Mouse (Mus musculus) liver, embryonic 15.5 days (tissue): ENCODE results near the gene Lyl1. TPM values are rescaled to one million over a fixed set of nuclear protein-coding genes. Genes with fewer than 3 reads are reported as not detected.

Experiments used
- ATAC-seq: fragments of 200-750 bp; cut with Nextera tagmentation; 2 replicates; pipeline ENCODE4 v1.8.0; 2017; ENCODE audit warnings: moderate number of reproducible peaks, mild to moderate bottlenecking, moderate library complexity; ENCODE audit not compliant: insufficient read depth
- H3K27ac ChIP-seq: fragments of 300-500 bp; sonication (generic); replicated peaks from 2 replicates; pipeline ENCODE4 v1.5.1; 2015; ENCODE audit warnings: mild to moderate bottlenecking, inconsistent platforms
- H3K27me3 ChIP-seq: fragments of 300-500 bp; sonication (generic); 2 replicates; pipeline ENCODE4 v1.6.1; 2015; ENCODE audit warnings: mild to moderate bottlenecking, inconsistent platforms
- H3K36me3 ChIP-seq: fragments of 300-500 bp; sonication (generic); replicated peaks from 2 replicates; pipeline ENCODE4 v1.6.1; 2015; ENCODE audit warnings: moderate library complexity, mild to moderate bottlenecking, inconsistent platforms
- H3K4me1 ChIP-seq: fragments of 300-500 bp; sonication (generic); replicated peaks from 2 replicates; pipeline ENCODE4 v1.6.1; 2015; ENCODE audit warnings: inconsistent platforms
- H3K4me2 ChIP-seq: fragments of 300-500 bp; sonication (generic); 2 replicates; pipeline ENCODE4 v1.6.1; 2015; ENCODE audit warnings: moderate library complexity, mild to moderate bottlenecking, inconsistent platforms
- H3K4me3 ChIP-seq: fragments of 300-500 bp; sonication (generic); replicated peaks from 2 replicates; pipeline ENCODE4 v1.5.1; 2015; ENCODE audit warnings: mild to moderate bottlenecking, inconsistent platforms
- H3K9ac ChIP-seq: fragments of 300-500 bp; sonication (generic); 2 replicates; pipeline ENCODE4 v1.6.1; 2015; ENCODE audit warnings: moderate library complexity, mild to moderate bottlenecking, inconsistent platforms
- H3K9me3 ChIP-seq: fragments of 300-500 bp; sonication (generic); replicated peaks from 2 replicates; pipeline ENCODE4 v1.6.1; 2016; ENCODE audit warnings: inconsistent platforms
- WGBS: fragments of 180-500 bp; shearing (Covaris S2); methylation state at CpG from one replicate; pipeline ENCODE4 v1.1.7; 2015; ENCODE audit warnings: mixed read lengths; ENCODE audit not compliant: insufficient replicate concordance; 5-methylcytosine and 5-hydroxymethylcytosine counted together
- polyA plus RNA-seq: library from polyadenylated mRNA; unstranded; fragments of >200 nt; fragmentation: Nextera tagmentation; extraction: Ambion mirVana; gene quantifications from 2 replicates; pipeline ENCODE4 v1.2.1, GENCODE M21; 2015

The Lyl1 gene
- polyA plus RNA-seq, 1 experiment from 2014 or later = 55.3 TPM

DNA sequence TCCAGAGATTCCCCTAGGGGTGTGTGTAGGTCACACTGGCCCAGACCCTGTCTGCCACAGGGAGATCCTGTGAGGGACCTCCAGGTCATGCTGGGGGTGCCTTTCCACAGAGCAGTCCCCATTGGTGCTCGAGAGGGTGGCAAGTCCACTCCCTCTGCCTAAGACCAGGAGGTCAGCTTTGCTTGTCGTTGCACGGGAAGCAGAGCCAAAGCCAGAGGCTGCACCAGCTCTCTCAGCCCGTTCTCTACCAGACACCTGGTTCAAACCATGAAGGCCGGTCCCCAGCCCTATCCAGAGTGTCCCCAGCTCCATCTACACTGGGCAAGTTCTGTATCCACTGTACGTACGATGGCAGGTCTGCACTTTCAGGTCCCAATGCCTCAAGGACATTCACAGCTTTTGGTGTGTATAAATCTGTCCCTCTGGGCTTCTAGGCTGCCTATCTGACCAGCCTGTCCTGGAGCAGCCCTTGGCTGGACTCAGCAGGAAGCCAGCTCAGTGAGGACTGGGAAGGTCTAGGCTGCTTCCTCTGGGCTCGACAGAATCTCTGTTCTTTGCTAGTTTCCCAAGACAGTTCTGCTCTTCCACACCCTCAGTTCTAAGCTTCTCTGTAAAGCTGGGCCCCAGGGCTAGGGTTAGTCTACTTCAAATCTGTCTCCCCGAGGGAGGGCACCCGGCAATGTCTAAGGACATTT, 24.1 kb downstream of the Lyl1 start:
- Histone ChIP-seq H3K4me1 (peaks cover 99% of the 10 kb centered on the region), H3K4me2 (peak overlapping the region; percentile 90)

DNA sequence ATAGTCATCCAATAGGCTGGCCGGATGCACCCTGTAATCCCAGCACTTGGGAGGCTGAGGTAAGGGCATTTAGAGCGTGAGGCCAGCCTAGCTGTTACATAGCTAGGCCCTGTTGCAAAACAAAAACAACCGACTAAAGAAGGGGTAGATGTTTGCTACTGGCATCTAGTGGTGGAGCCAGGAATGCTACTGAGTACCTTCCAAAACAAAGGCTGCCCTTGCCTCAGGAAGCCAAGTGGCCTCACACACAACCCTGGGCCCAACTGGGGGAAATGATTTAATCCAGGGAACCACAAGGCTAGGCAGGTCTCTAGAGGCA, 24.6 kb downstream of the Lyl1 start:
- WGBS = 16% methylated on average over 3 of the region's 3 CpGs

More for the DNA sequence above, 24.1 kb downstream of the Lyl1 start:
- H3K9me3 ChIP-seq = no peaks in the 10 kb centered on the region
- peak overlapping the region; percentile 62 for H3K9ac ChIP-seq
- WGBS = 55% methylated on average over 10 of the region's 10 CpGs
- peak overlapping the region; percentile 98 for H3K27ac ChIP-seq
- ATAC-seq = no peak
- no peaks in the 10 kb centered on the region for H3K27me3 ChIP-seq
- peaks cover 22% of the 10 kb centered on the region for H3K36me3 ChIP-seq
- H3K4me3 ChIP-seq = peak overlapping the region; percentile 61

GRCm38 (mm10) chr8:84728474-84728873, 27.2 kb downstream of the Lyl1 start:
- H3K27me3 ChIP-seq = no peaks in the 10 kb centered on the region; the same call in 1 of the 2 replicates
- 74% methylated on average over 3 of the region's 3 CpGs for WGBS
- H3K4me1 ChIP-seq = peaks cover 100% of the 10 kb centered on the region
- no peaks in the 10 kb centered on the region for H3K9me3 ChIP-seq
- ATAC-seq = no peak
- no peak overlapping the region for H3K4me3 ChIP-seq
- peak overlapping the region; percentile 98 for H3K27ac ChIP-seq
- peak overlapping the region; percentile 15; the same call in 1 of the 2 replicates for H3K9ac ChIP-seq
- H3K4me2 ChIP-seq = 0 out of 2 replicates have a peak overlapping the region, but pooled peaks have one; percentile 6
- H3K36me3 ChIP-seq = peaks cover 17% of the 10 kb centered on the region

More for the DNA sequence above, 24.6 kb downstream of the Lyl1 start:
- Histone ChIP-seq H3K9me3 (no peaks in the 10 kb centered on the region), H3K4me3 (peak overlapping the region; percentile 61), H3K36me3 (peaks cover 17% of the 10 kb centered on the region), H3K27ac (peak overlapping the region; percentile 98), H3K27me3 (no peaks in the 10 kb centered on the region), H3K4me1 (peaks cover 100% of the 10 kb centered on the region), H3K4me2 (peak overlapping the region; percentile 90), H3K9ac (peak overlapping the region; percentile 62; the same call in 1 of the 2 replicates)
- ATAC-seq = no peak

DNA sequence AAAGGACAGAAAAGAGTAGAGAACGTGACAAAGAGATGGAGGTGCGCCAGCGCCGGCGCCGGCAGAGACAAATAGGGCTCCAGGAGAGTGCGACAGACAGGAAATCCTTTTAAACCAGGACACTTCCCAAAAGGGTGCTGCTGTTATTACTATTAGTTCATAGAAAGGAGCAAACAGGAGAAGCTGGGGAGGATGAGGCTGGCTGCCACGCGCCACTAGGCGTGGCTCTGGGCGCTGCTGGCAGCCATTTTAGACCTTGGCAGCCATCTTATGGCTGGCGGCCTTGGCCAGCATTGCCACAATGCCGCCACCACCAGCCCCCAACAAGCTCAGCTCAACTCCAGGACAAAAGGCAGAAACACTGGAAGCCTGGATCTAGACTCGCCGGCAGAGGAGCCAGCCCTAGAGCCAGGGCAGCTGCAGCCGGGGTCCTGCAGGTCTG, 28.7 kb downstream of the Lyl1 start:
- H3K9me3 ChIP-seq = no peaks in the 10 kb centered on the region
- H3K27me3 ChIP-seq = peaks cover 10% of the 10 kb centered on the region
- peaks cover 17% of the 10 kb centered on the region for H3K36me3 ChIP-seq
- ATAC-seq = no peak
- H3K4me1 ChIP-seq = peaks cover 99% of the 10 kb centered on the region
- peak overlapping the region; percentile 46; the same call in 1 of the 2 replicates for H3K4me3 ChIP-seq
- peak overlapping the region; percentile 98 for H3K27ac ChIP-seq
- H3K4me2 ChIP-seq = peak overlapping the region; percentile 79
- 80% methylated on average over 16 of the region's 16 CpGs for WGBS
- peak overlapping the region; percentile 66 for H3K9ac ChIP-seq

- H3K27ac ChIP-seq = peak overlapping the region; percentile 98
- peaks cover 17% of the 10 kb centered on the region for H3K36me3 ChIP-seq
- peaks cover 11% of the 10 kb centered on the region for H3K27me3 ChIP-seq
- peak; percentile 92 for ATAC-seq
- WGBS = 16% methylated on average over 9 of the region's 9 CpGs
- H3K4me2 ChIP-seq = peak overlapping the region; percentile 79
- no peaks in the 10 kb centered on the region for H3K9me3 ChIP-seq
- peaks cover 96% of the 10 kb centered on the region for H3K4me1 ChIP-seq
- peak overlapping the region; percentile 46 for H3K4me3 ChIP-seq
- peak overlapping the region; percentile 66 for H3K9ac ChIP-seq
These were observed 29.5 kb downstream of the Lyl1 start for GRCm38 (mm10) chr8:84730541-84731370.

- Histone ChIP-seq H3K4me3 (peak overlapping the region; percentile 46), H3K27ac (peak overlapping the region; percentile 98), H3K4me2 (peak overlapping the region; percentile 79), H3K36me3 (peaks cover 11% of the 10 kb centered on the region), H3K4me1 (peaks cover 93% of the 10 kb centered on the region), H3K27me3 (peaks cover 19% of the 10 kb centered on the region), H3K9ac (peak overlapping the region; percentile 66), H3K9me3 (no peaks in the 10 kb centered on the region)
- ATAC-seq = no peak
- WGBS = 44% methylated on average over 11 of the region's 11 CpGs
These were observed 30.3 kb downstream of the Lyl1 start for GRCm38 (mm10) chr8:84731371-84732177.

DNA sequence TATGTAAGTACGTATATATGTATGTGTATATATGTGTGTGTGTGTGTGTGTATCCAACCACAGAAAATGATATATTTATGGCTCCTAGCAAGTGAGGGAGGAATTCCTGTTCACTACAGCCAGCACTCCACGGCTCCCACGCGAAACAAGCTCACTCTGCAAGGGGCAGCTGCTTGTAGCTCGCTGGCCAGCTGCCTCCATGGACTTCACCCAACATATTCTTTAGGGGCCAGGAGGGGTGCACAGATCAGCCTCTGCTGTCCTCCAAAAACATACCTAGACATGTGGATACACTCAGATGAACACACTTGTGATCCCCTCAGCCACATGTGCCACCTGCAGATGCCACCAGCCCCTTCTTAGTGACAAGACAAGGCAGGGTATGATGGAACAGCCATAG, 31.3 kb downstream of the Lyl1 start:
- no peaks in the 10 kb centered on the region for H3K9me3 ChIP-seq
- H3K9ac ChIP-seq = 0 out of 2 replicates have a peak overlapping the region, but pooled peaks have one; percentile 66
- H3K4me3 ChIP-seq = no peak overlapping the region
- H3K4me2 ChIP-seq = no peak overlapping the region
- peak overlapping the region; percentile 98 for H3K27ac ChIP-seq
- peaks cover 89% of the 10 kb centered on the region for H3K4me1 ChIP-seq
- H3K36me3 ChIP-seq = peaks cover 1% of the 10 kb centered on the region; the same call in 1 of the 2 replicates
- WGBS = 72% methylated on average over 5 of the region's 5 CpGs
- peaks cover 23% of the 10 kb centered on the region for H3K27me3 ChIP-seq
- no peak for ATAC-seq

DNA sequence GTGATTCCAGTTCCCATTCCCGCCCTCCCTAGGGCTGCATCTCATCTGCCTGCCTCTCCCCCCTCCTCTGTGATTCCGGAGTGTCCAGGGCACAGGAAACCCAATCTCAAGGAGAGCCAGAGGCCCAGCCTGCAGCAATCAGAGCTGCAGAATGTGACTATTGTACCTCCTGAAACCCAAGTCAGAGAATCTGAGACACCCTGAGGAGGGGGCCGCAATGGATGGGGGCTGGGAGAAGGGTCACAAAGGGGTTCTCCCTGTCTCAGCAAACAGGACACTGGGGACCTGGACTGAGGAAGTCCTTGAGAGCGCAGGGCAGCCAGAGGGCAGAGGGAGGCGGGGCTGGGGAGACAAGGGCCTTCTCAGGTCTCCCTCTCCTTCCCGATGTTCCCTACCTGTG, 31.7 kb downstream of the Lyl1 start:
- Histone ChIP-seq H3K36me3 (no peaks in the 10 kb centered on the region), H3K9me3 (no peaks in the 10 kb centered on the region), H3K4me2 (no peak overlapping the region), H3K9ac (no peak overlapping the region), H3K27ac (peak overlapping the region; percentile 98), H3K27me3 (peaks cover 23% of the 10 kb centered on the region), H3K4me3 (no peak overlapping the region), H3K4me1 (peaks cover 89% of the 10 kb centered on the region)
- WGBS = 68% methylated on average over 6 of the region's 6 CpGs
- ATAC-seq = no peak

- peak overlapping the region; percentile 34 for H3K27ac ChIP-seq
- H3K36me3 ChIP-seq = no peaks in the 10 kb centered on the region
- H3K27me3 ChIP-seq = peaks cover 31% of the 10 kb centered on the region
- no peak for ATAC-seq
- H3K9me3 ChIP-seq = no peaks in the 10 kb centered on the region
- H3K4me3 ChIP-seq = no peak overlapping the region
- H3K4me2 ChIP-seq = no peak overlapping the region
- WGBS = 80% methylated on average over 6 of the region's 6 CpGs
- peaks cover 88% of the 10 kb centered on the region for H3K4me1 ChIP-seq
- no peak overlapping the region for H3K9ac ChIP-seq
These were observed 32.7 kb downstream of the Lyl1 start for GRCm38 (mm10) chr8:84733959-84734358.

- no peak for ATAC-seq
- peaks cover 36% of the 10 kb centered on the region for H3K27me3 ChIP-seq
- H3K36me3 ChIP-seq = no peaks in the 10 kb centered on the region
These were observed 33.4 kb downstream of the Lyl1 start for GRCm38 (mm10) chr8:84734680-84735079.

More at GRCm38 (mm10) chr8:84734680-84735079, 33.4 kb downstream of the Lyl1 start:
- H3K9ac ChIP-seq = 0 out of 2 replicates have a peak overlapping the region, but pooled peaks have one; percentile 3
- peak overlapping the region; percentile 35 for H3K27ac ChIP-seq
- no peaks in the 10 kb centered on the region for H3K9me3 ChIP-seq
- 72% methylated on average over 2 of the region's 2 CpGs for WGBS
- H3K4me3 ChIP-seq = no peak overlapping the region
- no peak overlapping the region for H3K4me2 ChIP-seq
- peaks cover 86% of the 10 kb centered on the region for H3K4me1 ChIP-seq
